Mouse (Mus musculus) forebrain, embryonic 13.5 days (tissue): Measurements from ENCODE around the gene Map3k6. TPM values are rescaled to one million over a fixed set of nuclear protein-coding genes. Genes with fewer than 3 reads are reported as not detected.
A peak's percentile ranks its signal among the peaks of the same experiment; 100 is the strongest.

Experiments
- ATAC-seq: fragments of 200-750 bp; cut with Nextera tagmentation; 2 replicates; pipeline ENCODE4 v1.8.0; 2017
- H3K27ac ChIP-seq: fragments of 300-500 bp; sonication (generic); 2 replicates; pipeline ENCODE4 v1.5.1; 2015; ENCODE audit warnings: inconsistent platforms, mild to moderate bottlenecking, moderate library complexity
- H3K27me3 ChIP-seq: fragments of 300-500 bp; sonication (generic); 2 replicates; pipeline ENCODE4 v1.6.1; 2015; ENCODE audit warnings: mild to moderate bottlenecking, inconsistent platforms
- H3K36me3 ChIP-seq: fragments of 300-500 bp; sonication (generic); 2 replicates; pipeline ENCODE4 v1.6.1; 2015; ENCODE audit warnings: mild to moderate bottlenecking, inconsistent platforms; ENCODE audit not compliant: poor library complexity, severe bottlenecking
- H3K4me1 ChIP-seq: fragments of 300-500 bp; sonication (generic); 2 replicates; pipeline ENCODE4 v1.6.1; 2015; ENCODE audit warnings: inconsistent platforms
- H3K4me2 ChIP-seq: fragments of 300-500 bp; sonication (generic); 2 replicates; pipeline ENCODE4 v1.6.1; 2015; ENCODE audit warnings: inconsistent platforms, mild to moderate bottlenecking, moderate library complexity
- H3K4me3 ChIP-seq: fragments of 300-500 bp; sonication (generic); 2 replicates; pipeline ENCODE4 v1.5.1; 2015; ENCODE audit warnings: mild to moderate bottlenecking, inconsistent platforms
- H3K9ac ChIP-seq: fragments of 300-500 bp; sonication (generic); 2 replicates; pipeline ENCODE4 v1.6.1; 2015; ENCODE audit warnings: mild to moderate bottlenecking, inconsistent platforms
- H3K9me3 ChIP-seq: fragments of 300-500 bp; sonication (generic); replicated peaks from 2 replicates; pipeline ENCODE4 v1.6.1; 2016; ENCODE audit warnings: inconsistent platforms
- WGBS: fragments of 180-500 bp; shearing (Covaris S2); methylation state at CpG from one replicate; pipeline ENCODE4 v1.1.7; 2015; 5-methylcytosine and 5-hydroxymethylcytosine counted together
- polyA plus RNA-seq: library from polyadenylated mRNA; unstranded; fragments of >200 nt; fragmentation: Nextera tagmentation; extraction: Ambion mirVana; gene quantifications from 2 replicates; pipeline ENCODE4 v1.2.1, GENCODE M21; 2015

Gene Map3k6
- polyA plus RNA-seq = 0.92 and 1.0 TPM in 2 replicates

GRCm38 (mm10) chr4:133240490-133240921, at the start of gene Map3k6:
TSS of gene Map3k6 (plus strand) at chr4:133240818.
- ATAC-seq = 0 out of 2 replicates have a peak, but pooled peaks have one; percentile 11
- H3K4me2 ChIP-seq = peak within 1 kb of the TSS; percentile 82
- no peak within 1 kb of the TSS for H3K27ac ChIP-seq
- peak within 1 kb of the TSS; percentile 46 for H3K4me3 ChIP-seq
- 5% methylated on average over 16 of the region's 16 CpGs for WGBS
- no peaks in the 10 kb centered on the region for H3K36me3 ChIP-seq
- H3K4me1 ChIP-seq = peaks cover 9% of the 10 kb centered on the region
- peak within 1 kb of the TSS; percentile 61 for H3K9ac ChIP-seq
- H3K9me3 ChIP-seq = no peaks in the 10 kb centered on the region
- peaks cover 72% of the 10 kb centered on the region for H3K27me3 ChIP-seq

GRCm38 (mm10) chr4:133194482-133194881, 46.1 kb upstream of the Map3k6 start:
- 83% methylated on average over 11 of the region's 11 CpGs for WGBS
- H3K27ac ChIP-seq = no peak overlapping the region
- H3K4me3 ChIP-seq = no peak overlapping the region
- H3K4me2 ChIP-seq = no peak overlapping the region
- no peak for ATAC-seq
- H3K36me3 ChIP-seq = peaks cover 72% of the 10 kb centered on the region
- H3K4me1 ChIP-seq = peaks cover 36% of the 10 kb centered on the region
- no peak overlapping the region for H3K9ac ChIP-seq
- H3K27me3 ChIP-seq = no peaks in the 10 kb centered on the region
- H3K9me3 ChIP-seq = no peaks in the 10 kb centered on the region

- Histone ChIP-seq H3K4me1 (peaks cover 40% of the 10 kb centered on the region), H3K4me2 (no peak overlapping the region), H3K9ac (no peak overlapping the region), H3K4me3 (no peak overlapping the region), H3K27ac (no peak overlapping the region), H3K9me3 (no peaks in the 10 kb centered on the region), H3K27me3 (no peaks in the 10 kb centered on the region), H3K36me3 (peaks cover 66% of the 10 kb centered on the region)
- 69% methylated on average over 4 of the region's 4 CpGs for WGBS
- no peak for ATAC-seq
These were observed 45.6 kb upstream of the Map3k6 start for GRCm38 (mm10) chr4:133195014-133195413.

DNA sequence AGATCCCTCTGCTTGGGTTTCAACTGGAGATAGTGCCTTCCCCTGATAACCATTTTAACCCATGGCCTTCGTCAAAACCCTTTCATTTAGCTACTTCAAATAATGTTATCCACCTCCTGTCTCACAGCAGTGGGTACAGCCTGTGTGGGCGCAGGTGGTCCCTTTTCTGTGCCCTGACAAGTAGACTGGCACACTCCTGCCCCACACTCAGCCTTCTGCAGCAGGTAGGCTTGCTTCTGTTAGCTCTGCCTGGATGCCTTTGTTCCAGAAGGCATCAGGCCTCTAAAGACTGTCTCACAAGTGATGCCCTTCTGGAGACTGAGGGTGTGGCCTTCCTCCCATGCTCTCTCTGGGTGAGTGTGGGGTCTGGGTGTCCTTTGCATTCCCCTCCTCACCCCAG, 44.5 kb upstream of the Map3k6 start:
- H3K4me1 ChIP-seq = peaks cover 52% of the 10 kb centered on the region
- no peak overlapping the region for H3K4me3 ChIP-seq
- peaks cover 55% of the 10 kb centered on the region for H3K36me3 ChIP-seq

DNA sequence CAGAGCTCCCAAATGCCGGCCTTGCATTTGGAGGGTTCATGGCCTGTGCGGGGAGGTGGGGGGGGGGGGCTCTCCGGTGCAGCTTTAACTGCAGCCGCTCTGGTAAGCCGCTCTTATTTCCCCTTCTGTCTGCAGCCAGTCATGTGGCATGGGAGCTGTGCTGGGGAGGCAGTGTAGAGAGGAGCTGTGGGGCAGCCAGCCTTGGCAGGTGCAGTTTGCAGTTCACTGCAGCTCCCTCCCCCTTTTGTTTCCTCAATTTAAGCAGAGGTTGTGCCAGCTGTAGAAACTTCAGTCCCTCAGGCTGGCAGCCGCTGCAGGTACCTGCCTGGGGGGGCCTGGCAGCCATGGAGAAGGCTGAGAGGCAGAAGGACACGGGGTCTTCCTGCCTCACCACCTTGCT, 43.8 kb upstream of the Map3k6 start:
- H3K9me3 ChIP-seq = no peaks in the 10 kb centered on the region
- H3K4me1 ChIP-seq = peaks cover 55% of the 10 kb centered on the region
- no peak overlapping the region for H3K4me3 ChIP-seq
- H3K9ac ChIP-seq = peak overlapping the region; percentile 39
- peak; percentile 50 for ATAC-seq
- no peak overlapping the region for H3K4me2 ChIP-seq
- WGBS = 11% methylated on average over 7 of the region's 7 CpGs
- peaks cover 48% of the 10 kb centered on the region for H3K36me3 ChIP-seq
- no peaks in the 10 kb centered on the region for H3K27me3 ChIP-seq
- H3K27ac ChIP-seq = peak overlapping the region; percentile 85

More for the DNA sequence above, 44.5 kb upstream of the Map3k6 start:
- Histone ChIP-seq H3K9me3 (no peaks in the 10 kb centered on the region), H3K4me2 (no peak overlapping the region), H3K9ac (peak overlapping the region; percentile 34; the same call in 1 of the 2 replicates), H3K27ac (peak overlapping the region; percentile 85), H3K27me3 (no peaks in the 10 kb centered on the region)
- ATAC-seq = no peak
- WGBS = 92% methylated on average over 2 of the region's 2 CpGs

DNA sequence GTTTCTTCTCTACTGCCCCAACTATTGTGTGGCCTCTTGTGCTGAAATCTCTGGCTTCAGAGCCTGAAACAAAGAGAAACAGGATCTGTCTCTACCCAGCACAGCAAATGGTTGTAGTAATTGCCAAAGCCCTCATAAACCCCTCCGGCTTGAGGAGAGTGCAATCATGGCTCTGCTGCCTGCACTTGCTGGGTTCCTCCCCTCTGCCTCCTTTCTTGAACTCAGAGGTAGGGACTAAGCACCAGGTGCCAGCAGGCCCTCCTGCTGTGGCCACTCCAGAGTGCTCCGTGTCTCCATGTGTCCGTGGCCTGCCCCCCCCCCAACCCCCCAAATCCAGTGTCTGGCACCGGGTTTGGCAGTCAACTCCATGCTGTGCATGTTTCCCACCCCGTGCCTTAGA, 43.3 kb upstream of the Map3k6 start:
- no peaks in the 10 kb centered on the region for H3K9me3 ChIP-seq
- H3K9ac ChIP-seq = peak overlapping the region; percentile 39
- 0 out of 2 replicates have a peak overlapping the region, but pooled peaks have one; percentile 2 for H3K4me2 ChIP-seq
- peaks cover 44% of the 10 kb centered on the region for H3K36me3 ChIP-seq
- H3K4me1 ChIP-seq = peaks cover 55% of the 10 kb centered on the region
- no peak overlapping the region for H3K4me3 ChIP-seq
- 7% methylated on average over 5 of the region's 5 CpGs for WGBS
- peak; percentile 17; the same call in 1 of the 2 replicates for ATAC-seq
- H3K27me3 ChIP-seq = no peaks in the 10 kb centered on the region
- peak overlapping the region; percentile 85 for H3K27ac ChIP-seq

DNA sequence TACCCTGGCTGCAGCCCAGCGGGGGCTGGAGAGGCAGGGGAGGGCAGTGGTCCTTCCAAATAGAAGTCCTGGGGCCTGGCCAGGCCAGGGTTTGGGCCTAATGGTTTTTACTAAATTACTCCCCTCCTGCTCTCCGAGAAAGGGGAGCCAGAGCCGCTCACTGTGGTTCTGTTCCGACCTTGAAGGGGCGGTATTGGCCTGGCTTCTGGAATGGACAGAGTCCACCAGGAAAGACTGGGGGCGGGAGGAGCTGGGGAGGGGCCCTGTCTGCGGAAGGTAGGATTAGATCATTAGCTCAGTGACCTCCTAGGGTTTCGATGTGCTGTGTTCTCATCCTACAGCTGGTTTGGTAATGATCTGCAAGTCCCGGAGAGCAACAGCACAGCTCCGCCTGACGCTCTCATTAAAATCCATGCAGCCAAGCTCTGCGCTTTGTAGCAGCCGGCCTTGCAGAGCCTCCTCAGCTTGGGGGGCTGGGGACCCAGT, 42.8 kb upstream of the Map3k6 start:
- Histone ChIP-seq H3K4me2 (0 out of 2 replicates have a peak overlapping the region, but pooled peaks have one; percentile 12), H3K27ac (peak overlapping the region; percentile 85), H3K9ac (peak overlapping the region; percentile 47; the same call in 1 of the 2 replicates), H3K9me3 (no peaks in the 10 kb centered on the region), H3K4me1 (peaks cover 55% of the 10 kb centered on the region), H3K27me3 (no peaks in the 10 kb centered on the region), H3K36me3 (peaks cover 39% of the 10 kb centered on the region), H3K4me3 (no peak overlapping the region)
- 7% methylated on average over 13 of the region's 13 CpGs for WGBS
- ATAC-seq = peak; percentile 33; the same call in 1 of the 2 replicates

- H3K9me3 ChIP-seq = no peaks in the 10 kb centered on the region
- H3K9ac ChIP-seq = peak overlapping the region; percentile 52
- H3K27ac ChIP-seq = peak overlapping the region; percentile 85
- H3K27me3 ChIP-seq = no peaks in the 10 kb centered on the region
- WGBS = 13% methylated on average over 19 of the region's 19 CpGs
- 0 out of 2 replicates have a peak overlapping the region, but pooled peaks have one; percentile 12 for H3K4me2 ChIP-seq
- H3K4me1 ChIP-seq = peaks cover 56% of the 10 kb centered on the region
- no peak for ATAC-seq
- H3K36me3 ChIP-seq = peaks cover 32% of the 10 kb centered on the region
- no peak overlapping the region for H3K4me3 ChIP-seq
These were observed 42.1 kb upstream of the Map3k6 start for GRCm38 (mm10) chr4:133198337-133199180.

GRCm38 (mm10) chr4:133199743-133200142, 40.9 kb upstream of the Map3k6 start:
- Histone ChIP-seq H3K36me3 (peaks cover 20% of the 10 kb centered on the region), H3K9me3 (no peaks in the 10 kb centered on the region), H3K4me3 (no peak overlapping the region), H3K4me1 (peaks cover 65% of the 10 kb centered on the region), H3K27me3 (no peaks in the 10 kb centered on the region), H3K9ac (no peak overlapping the region), H3K4me2 (no peak overlapping the region), H3K27ac (no peak overlapping the region)
- 72% methylated on average over 6 of the region's 6 CpGs for WGBS
- ATAC-seq = no peak

GRCm38 (mm10) chr4:133200343-133200742, 40.3 kb upstream of the Map3k6 start:
- Histone ChIP-seq H3K27ac (peak overlapping the region; percentile 41; the same call in 1 of the 2 replicates), H3K27me3 (no peaks in the 10 kb centered on the region), H3K4me1 (peaks cover 65% of the 10 kb centered on the region), H3K4me2 (peak overlapping the region; percentile 3; the same call in 1 of the 2 replicates), H3K4me3 (no peak overlapping the region), H3K9ac (no peak overlapping the region), H3K36me3 (peaks cover 14% of the 10 kb centered on the region), H3K9me3 (no peaks in the 10 kb centered on the region)
- 45% methylated on average over 19 of the region's 21 CpGs for WGBS
- ATAC-seq = peak; percentile 25; the same call in 1 of the 2 replicates

GRCm38 (mm10) chr4:133201006-133201771, 39.4 kb upstream of the Map3k6 start:
- Histone ChIP-seq H3K36me3 (peaks cover 6% of the 10 kb centered on the region), H3K9ac (0 out of 2 replicates have a peak overlapping the region, but pooled peaks have one; percentile 7), H3K4me1 (peaks cover 58% of the 10 kb centered on the region), H3K27me3 (no peaks in the 10 kb centered on the region), H3K27ac (peak overlapping the region; percentile 41; the same call in 1 of the 2 replicates), H3K4me2 (no peak overlapping the region), H3K4me3 (no peak overlapping the region), H3K9me3 (no peaks in the 10 kb centered on the region)
- 0 out of 2 replicates have a peak, but pooled peaks have one; percentile 34 for ATAC-seq
- 74% methylated on average over 8 of the region's 8 CpGs for WGBS
